Mouse (Mus musculus) lung, embryonic 14.5 days (tissue): ENCODE data around the gene Olfr13. TPM values are rescaled to one million over a fixed set of nuclear protein-coding genes. Genes with fewer than 3 reads are reported as not detected.
"Not testable (repeated sequence)": the region's sequence is repeated elsewhere in the genome, so short reads cannot be mapped to it uniquely, and the experiment has no call there.

Experiments used
- ATAC-seq: fragments of 200-750 bp; cut with Nextera tagmentation; 2 replicates; pipeline ENCODE4 v1.8.0; 2017; ENCODE audit warnings: mild to moderate bottlenecking, moderate TSS enrichment, moderate library complexity; ENCODE audit not compliant: insufficient read depth
- DNase-seq: peaks from one replicate; pipeline ENCODE4 v3.0.0-alpha.2; 2015
- H3K27ac ChIP-seq: fragments of 300-500 bp; sonication (generic); 2 replicates; pipeline ENCODE4 v1.5.1; 2014; ENCODE audit warnings: low read depth, mild to moderate bottlenecking, moderate library complexity
- H3K27me3 ChIP-seq: fragments of 300-500 bp; sonication (generic); 2 replicates; pipeline ENCODE4 v1.6.1; 2014; ENCODE audit warnings: low read length, control low read depth; ENCODE audit not compliant: insufficient read depth
- H3K36me3 ChIP-seq: fragments of 300-500 bp; sonication (generic); 2 replicates; pipeline ENCODE4 v1.6.1; 2014; ENCODE audit warnings: control low read depth; ENCODE audit not compliant: insufficient read depth
- H3K4me1 ChIP-seq: fragments of 300-500 bp; sonication (generic); 2 replicates; pipeline ENCODE4 v1.6.1; 2014; ENCODE audit warnings: antibody characterized with exemption, control low read depth; ENCODE audit not compliant: insufficient read depth
- H3K4me2 ChIP-seq: fragments of 300-500 bp; sonication (generic); 2 replicates; pipeline ENCODE4 v1.6.1; 2014; ENCODE audit warnings: mild to moderate bottlenecking
- H3K4me3 ChIP-seq: fragments of 300-500 bp; sonication (generic); 2 replicates; pipeline ENCODE4 v1.5.1; 2014; ENCODE audit warnings: low read depth, low read length
- H3K9ac ChIP-seq: fragments of 300-500 bp; sonication (generic); 2 replicates; pipeline ENCODE4 v1.6.1; 2014
- H3K9me3 ChIP-seq: fragments of 300-500 bp; sonication (generic); 2 replicates; pipeline ENCODE4 v1.6.1; 2016; ENCODE audit warnings: low read depth, low read length, control low read depth
- CTCF ChIP-seq: IDR thresholded peaks from 2 replicates; pipeline ENCODE4 v1.5.1; 2016; ENCODE audit warnings: antibody characterized with exemption, low read depth
- WGBS: fragments of 180-500 bp; shearing (Covaris S2); extraction: QIAGEN DNeasy Blood & Tissue Kit; methylation state at CpG from one replicate; pipeline ENCODE4 v1.1.7; 2014; 5-methylcytosine and 5-hydroxymethylcytosine counted together
- polyA plus RNA-seq: library from polyadenylated mRNA; unstranded; fragments of >200 nt; fragmentation: Nextera tagmentation; extraction: Ambion mirVana; gene quantifications from 2 replicates; pipeline ENCODE4 v1.2.1, GENCODE M21; 2014

The Olfr13 gene
- not detected in 2 replicates for polyA plus RNA-seq

- Histone ChIP-seq H3K9me3 (no peaks in the 10 kb centered on the region), H3K9ac (no peak within 1 kb of the TSS), H3K36me3 (no peaks in the 10 kb centered on the region), H3K27me3 (no peaks in the 10 kb centered on the region), H3K4me2 (no peak within 1 kb of the TSS), H3K4me3 (no peak within 1 kb of the TSS), H3K4me1 (no peaks in the 10 kb centered on the region), H3K27ac (no peak within 1 kb of the TSS)
- TF ChIP-seq CTCF, result no peak
- 51% methylated on average over 4 of the region's 4 CpGs for WGBS
- ATAC-seq (no peak), DNase-seq (no peak)
Observed at GRCm38 (mm10) chr6:43171840-43172239, at the start of gene Olfr13. Gene Olfr13, plus strand, starts transcription at chr6:43172140.

DNA sequence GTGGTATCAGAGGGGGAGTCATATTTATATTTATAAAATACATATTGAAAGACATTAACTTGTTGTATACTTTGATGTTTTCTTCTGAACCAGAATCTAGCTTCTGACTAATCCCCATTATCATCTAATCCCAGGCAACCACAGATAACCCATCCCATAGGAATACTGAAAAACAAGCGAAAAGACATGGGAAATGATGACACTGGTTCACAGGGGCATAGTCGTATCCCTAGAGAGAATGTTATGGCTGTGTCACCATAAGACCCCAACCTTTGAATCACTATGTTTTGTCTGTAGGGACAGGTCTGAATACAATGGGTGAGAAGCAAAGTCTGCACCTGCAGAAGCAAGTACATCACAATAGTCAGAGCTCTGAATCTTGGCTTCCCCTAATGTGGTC, 25.7 kb upstream of the Olfr13 start, which contains the start of gene Olfr237-ps1:
Gene Olfr237-ps1, plus strand, starts transcription at position 301 of the 400 bp plus-strand sequence.
- H3K4me2 ChIP-seq, H3K36me3 ChIP-seq, ATAC-seq, H3K9me3 ChIP-seq, H3K27ac ChIP-seq, H3K27me3 ChIP-seq, H3K4me3 ChIP-seq, H3K9ac ChIP-seq, DNase-seq, H3K4me1 ChIP-seq: not testable (repeated sequence)
- 86% methylated on average over 2 of the region's 2 CpGs for WGBS

GRCm38 (mm10) chr6:43159502-43159901, 12.4 kb upstream of the Olfr13 start:
- no peak for ATAC-seq
- H3K4me3 ChIP-seq, result no peak overlapping the region
- DNase-seq, result no peak
- 56% methylated on average over 1 of the region's 1 CpGs for WGBS
- H3K27me3 ChIP-seq, result no peaks in the 10 kb centered on the region
- H3K4me2 ChIP-seq, result no peak overlapping the region
- TF ChIP-seq CTCF, result no peak
- no peaks in the 10 kb centered on the region for H3K4me1 ChIP-seq
- no peak overlapping the region for H3K9ac ChIP-seq
- no peaks in the 10 kb centered on the region for H3K9me3 ChIP-seq
- no peaks in the 10 kb centered on the region for H3K36me3 ChIP-seq
- no peak overlapping the region for H3K27ac ChIP-seq

GRCm38 (mm10) chr6:43162982-43163381, 9.0 kb upstream of the Olfr13 start, which contains the start of gene Olfr437:
Gene Olfr437, plus strand, starts transcription at chr6:43163282.
- no peak within 1 kb of the TSS for H3K4me3 ChIP-seq
- DNase-seq (no peak), ATAC-seq (no peak)
- WGBS, result 64% methylated on average over 3 of the region's 3 CpGs
- no peaks in the 10 kb centered on the region for H3K4me1 ChIP-seq
- no peak within 1 kb of the TSS for H3K9ac ChIP-seq
- TF ChIP-seq CTCF, result no peak
- H3K9me3 ChIP-seq, result no peaks in the 10 kb centered on the region
- no peak within 1 kb of the TSS for H3K27ac ChIP-seq
- H3K27me3 ChIP-seq, result no peaks in the 10 kb centered on the region
- H3K36me3 ChIP-seq, result no peaks in the 10 kb centered on the region
- no peak within 1 kb of the TSS for H3K4me2 ChIP-seq

DNA sequence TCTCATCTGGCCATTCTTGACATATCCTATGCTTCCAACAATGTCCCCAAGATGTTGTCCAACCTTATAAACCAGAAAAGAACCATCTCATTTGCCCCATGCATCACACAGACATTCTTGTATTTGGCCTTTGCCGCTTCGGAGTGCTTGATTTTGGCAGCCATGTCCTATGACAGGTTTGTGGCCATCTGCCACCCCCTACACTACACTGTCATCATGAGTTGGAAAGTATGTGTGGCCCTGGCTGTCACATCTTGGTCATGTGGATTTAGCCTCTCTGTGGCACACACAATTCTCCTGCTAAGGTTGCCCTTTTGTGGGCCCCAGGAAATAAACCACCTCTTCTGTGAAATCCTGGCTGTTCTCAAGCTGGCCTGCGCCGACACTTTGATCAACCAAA, 4.7 kb upstream of the Olfr13 start:
- no peak for TF ChIP-seq CTCF
- H3K4me2 ChIP-seq, result no peak overlapping the region
- no peaks in the 10 kb centered on the region for H3K4me1 ChIP-seq
- H3K36me3 ChIP-seq, result no peaks in the 10 kb centered on the region
- no peak overlapping the region for H3K4me3 ChIP-seq
- ATAC-seq, result no peak
- H3K9ac ChIP-seq, result no peak overlapping the region
- no peak overlapping the region for H3K27ac ChIP-seq
- H3K9me3 ChIP-seq, result no peaks in the 10 kb centered on the region
- 96% methylated on average over 4 of the region's 4 CpGs for WGBS
- no peak for DNase-seq
- no peaks in the 10 kb centered on the region for H3K27me3 ChIP-seq

DNA sequence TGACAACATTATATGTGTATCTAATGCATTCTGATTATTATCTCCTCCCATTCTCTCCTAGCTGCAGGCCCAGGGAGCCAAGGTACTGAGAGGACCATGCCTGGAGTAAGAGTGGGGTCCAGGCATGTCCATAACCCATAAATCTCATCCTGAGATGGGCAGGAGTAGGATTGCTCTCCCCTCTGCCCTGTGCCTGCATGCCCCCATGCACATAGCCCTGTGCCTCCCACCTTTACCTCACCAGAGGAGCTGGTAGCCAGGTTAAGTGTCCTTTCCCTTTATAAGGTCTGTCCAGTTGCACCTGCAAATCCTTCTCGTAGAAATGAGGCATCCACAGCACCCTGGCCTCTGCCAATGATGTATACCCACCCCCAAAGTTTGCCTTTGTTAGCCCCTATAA, 6.2 kb downstream of the Olfr13 start:
- no peaks in the 10 kb centered on the region for H3K9me3 ChIP-seq
- ATAC-seq (peak; percentile 41; the same call in 1 of the 2 replicates), DNase-seq (no peak)
- H3K36me3 ChIP-seq, result no peaks in the 10 kb centered on the region
- H3K4me1 ChIP-seq, result no peaks in the 10 kb centered on the region
- no peak overlapping the region for H3K27ac ChIP-seq
- H3K27me3 ChIP-seq, result no peaks in the 10 kb centered on the region
- WGBS, result 48% methylated on average over 1 of the region's 1 CpGs
- no peak for TF ChIP-seq CTCF
- H3K4me2 ChIP-seq, result no peak overlapping the region
- H3K9ac ChIP-seq, result no peak overlapping the region
- H3K4me3 ChIP-seq, result no peak overlapping the region

- Histone ChIP-seq H3K4me2 (no peak overlapping the region), H3K36me3 (no peaks in the 10 kb centered on the region), H3K27me3 (no peaks in the 10 kb centered on the region), H3K9ac (no peak overlapping the region), H3K27ac (no peak overlapping the region), H3K4me1 (no peaks in the 10 kb centered on the region), H3K9me3 (no peaks in the 10 kb centered on the region), H3K4me3 (no peak overlapping the region)
- DNase-seq, result no peak
- ATAC-seq, result no peak
- TF ChIP-seq CTCF, result no peak
- WGBS, result 38% methylated on average over 6 of the region's 6 CpGs
Observed at GRCm38 (mm10) chr6:43178584-43179501, 6.9 kb downstream of the Olfr13 start.
